Mouse (Mus musculus) C2C12 (cell line): ENCODE data around the gene Rpl29.

Experiments used
- CEBPB ChIP-seq: IDR thresholded peaks from one replicate; pipeline ENCODE4 v1.6.1; 2011; ENCODE audit warnings: low read depth, mild to moderate bottlenecking, control low read depth, moderate library complexity
- CTCF ChIP-seq: IDR thresholded peaks from one replicate; pipeline ENCODE4 v1.5.1; 2011; ENCODE audit not compliant: control insufficient read depth, insufficient read depth, insufficient read length
- FOSL1 ChIP-seq: IDR thresholded peaks from one replicate; pipeline ENCODE4 v1.8.0; 2011; ENCODE audit warnings: mild to moderate bottlenecking, low read length; ENCODE audit not compliant: poor library complexity, insufficient read depth, severe bottlenecking
- MAX ChIP-seq: IDR thresholded peaks from one replicate; pipeline ENCODE4 v1.6.1; 2011; ENCODE audit warnings: mild to moderate bottlenecking, control low read depth
- MYOD1 ChIP-seq: IDR thresholded peaks from one replicate; pipeline ENCODE4 v1.6.1; 2011; ENCODE audit warnings: low read depth; ENCODE audit not compliant: control insufficient read depth, insufficient read length
- MYOG ChIP-seq: IDR thresholded peaks from one replicate; pipeline ENCODE4 v1.6.1; 2011; ENCODE audit not compliant: control insufficient read depth, insufficient read length; ENCODE audit errors: extremely low read depth
- USF1 ChIP-seq: IDR thresholded peaks from one replicate; pipeline ENCODE4 v1.6.1; 2011; ENCODE audit warnings: low read depth, mild to moderate bottlenecking, control low read depth, moderate library complexity

DNA sequence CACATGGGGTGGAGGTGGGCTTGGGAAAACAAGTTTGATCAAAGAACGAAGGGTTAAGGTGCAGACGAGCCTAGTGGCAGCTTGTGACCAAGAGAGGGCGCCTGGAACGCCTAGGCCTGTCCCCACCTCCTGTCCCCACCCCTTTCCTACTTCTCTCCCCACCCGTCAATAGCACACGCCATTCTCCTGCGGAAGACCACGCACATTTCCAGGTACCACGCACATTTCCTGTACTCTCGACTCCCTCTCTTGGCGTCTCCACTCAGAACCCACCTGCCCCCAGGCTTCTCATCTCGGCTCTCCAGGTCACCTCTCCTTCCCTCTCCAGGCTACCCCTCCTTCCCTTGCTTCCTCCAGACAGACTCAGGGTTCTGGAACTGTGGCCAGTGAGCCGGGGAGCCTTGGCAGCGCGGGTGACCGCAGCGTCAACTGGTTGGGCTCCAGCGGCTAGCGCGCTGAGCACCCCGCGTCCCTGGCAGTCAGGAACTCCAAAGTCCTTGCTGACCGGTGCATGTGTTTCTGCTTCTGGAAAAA is 19.3 kb downstream of the Rpl29 start:
- TF ChIP-seq CTCF (peak; percentile 67), MYOD1 (no peak), MYOG (no peak), USF1 (no peak), MAX (peak; percentile 18), CEBPB (no peak), FOSL1 (no peak)
